Mouse (Mus musculus) regulatory T cell (primary cell): ENCODE measurements around the gene Vgll4.

Experiments
- in situ Hi-C: fragments of 300-600 bp; cut with MboI, MseI; formaldehyde crosslinking; loops from one replicate; pipeline ENCODE4 v1.15.1; 2025; ENCODE audit warnings: high pct_unique_total_duplicates

Gene Vgll4

DNA sequence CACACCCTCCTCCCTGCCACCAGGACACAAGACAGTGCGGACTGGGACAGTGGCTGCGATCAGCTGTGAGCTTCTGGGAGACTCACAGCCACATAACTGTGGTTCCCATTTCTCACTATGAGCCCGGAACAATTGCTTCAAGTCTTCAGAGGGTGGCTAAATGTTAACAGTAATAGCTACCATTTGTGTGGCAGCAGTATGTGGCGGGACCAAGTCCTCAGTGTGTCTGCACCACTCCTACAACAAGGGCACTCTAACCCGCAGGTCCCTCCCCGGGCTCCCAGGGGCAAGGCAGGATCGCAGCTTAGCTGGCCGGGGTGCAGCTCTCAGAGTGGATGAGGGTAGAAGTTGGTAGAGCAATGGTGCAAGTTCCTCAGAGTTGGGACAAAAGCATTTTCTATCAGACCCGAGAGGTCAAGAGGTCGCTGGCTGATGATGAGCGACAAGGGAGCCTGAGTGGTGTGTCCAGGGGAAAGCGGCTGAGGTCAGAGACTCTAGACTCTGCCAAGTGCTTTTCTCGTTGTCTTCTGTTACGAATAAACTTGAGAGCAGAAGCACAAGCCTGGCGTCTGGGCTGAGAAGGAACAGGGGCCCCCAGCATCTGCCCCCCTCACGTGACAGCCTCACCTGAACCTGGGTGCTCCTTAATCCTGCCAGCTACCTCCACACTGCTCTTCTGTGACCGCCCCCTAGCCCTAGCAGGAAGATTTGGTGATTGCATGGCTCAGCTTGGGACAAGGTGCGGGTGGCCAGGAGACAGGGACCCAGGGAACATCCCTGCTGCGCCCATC lies 95.5 kb downstream of the Vgll4 start:
- in situ Hi-C loops = no loop called here

DNA sequence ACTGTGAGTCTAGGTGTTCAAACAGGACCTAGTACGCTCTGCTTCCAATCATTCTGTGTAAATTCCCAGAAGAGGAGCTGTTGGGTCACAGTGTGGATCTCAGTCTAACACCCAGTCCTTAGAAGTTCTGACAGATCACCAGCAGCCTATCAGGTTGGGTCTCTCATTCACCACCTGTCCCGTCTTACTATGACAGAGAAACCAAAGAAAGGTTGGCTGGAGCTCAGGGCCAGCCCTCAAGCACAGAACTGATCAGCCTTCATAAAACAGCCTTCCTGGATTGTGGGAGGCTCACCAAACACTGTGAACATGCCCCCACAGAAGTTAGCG lies 96.0 kb downstream of the Vgll4 start:
- in situ Hi-C loops = no loop called here

- in situ Hi-C loops = no loop called here
Measured at GRCm38 (mm10) chr6:114871010-114871660, 98.7 kb downstream of the Vgll4 start.

DNA sequence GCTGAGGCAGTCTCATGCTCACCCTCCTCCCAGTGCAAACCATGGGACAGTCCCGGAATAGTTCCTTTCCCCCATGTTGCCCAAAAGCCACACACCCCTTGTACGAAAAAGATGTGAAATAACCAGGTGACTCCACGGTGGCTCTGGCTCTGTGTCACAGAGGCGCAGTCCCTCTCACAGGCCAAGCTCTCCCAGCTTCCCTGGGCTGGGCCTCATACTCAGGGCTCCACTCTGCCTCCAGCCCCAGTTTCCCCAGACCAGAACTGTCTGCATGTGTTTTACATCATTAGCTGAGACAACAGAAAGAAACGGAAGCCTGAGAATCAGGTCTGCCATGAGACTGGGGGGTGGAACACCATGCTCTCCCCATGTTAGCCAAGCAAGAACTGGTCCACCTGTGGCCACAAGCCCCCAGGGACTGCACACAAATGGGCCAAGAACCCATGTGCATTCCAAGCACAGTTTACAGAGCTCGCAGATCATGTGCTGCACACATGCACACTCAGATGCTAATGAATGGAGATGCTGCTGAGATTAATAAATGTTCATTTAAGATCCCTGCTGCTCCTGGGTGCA lies 100.2 kb downstream of the Vgll4 start:
- in situ Hi-C loops = no loop called here

GRCm38 (mm10) chr6:114868656-114869055 lies 101.1 kb downstream of the Vgll4 start:
- in situ Hi-C loops = no loop called here

DNA sequence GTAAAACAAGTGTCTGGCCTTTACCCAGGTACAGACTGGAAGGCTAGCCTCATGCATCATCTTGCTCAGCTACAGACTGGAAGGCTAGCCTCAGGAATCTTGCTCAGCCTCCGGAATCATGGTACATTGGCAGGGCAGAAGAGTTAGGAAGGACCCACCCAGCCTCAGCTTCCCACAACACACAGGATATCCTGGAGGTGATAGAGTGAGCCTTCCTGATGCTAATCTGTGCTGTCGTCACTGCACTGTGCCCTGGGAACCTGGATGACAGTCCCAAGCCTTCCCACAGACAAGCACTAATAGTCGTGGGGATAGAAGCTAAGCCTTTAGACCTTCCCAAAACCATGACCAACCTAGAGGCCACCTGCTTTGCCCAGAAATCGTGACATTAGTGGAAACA lies 103.2 kb downstream of the Vgll4 start:
- in situ Hi-C loops = no loop called here

- in situ Hi-C loops = no loop called here
Measured at GRCm38 (mm10) chr6:114866078-114866477, 103.7 kb downstream of the Vgll4 start.

DNA sequence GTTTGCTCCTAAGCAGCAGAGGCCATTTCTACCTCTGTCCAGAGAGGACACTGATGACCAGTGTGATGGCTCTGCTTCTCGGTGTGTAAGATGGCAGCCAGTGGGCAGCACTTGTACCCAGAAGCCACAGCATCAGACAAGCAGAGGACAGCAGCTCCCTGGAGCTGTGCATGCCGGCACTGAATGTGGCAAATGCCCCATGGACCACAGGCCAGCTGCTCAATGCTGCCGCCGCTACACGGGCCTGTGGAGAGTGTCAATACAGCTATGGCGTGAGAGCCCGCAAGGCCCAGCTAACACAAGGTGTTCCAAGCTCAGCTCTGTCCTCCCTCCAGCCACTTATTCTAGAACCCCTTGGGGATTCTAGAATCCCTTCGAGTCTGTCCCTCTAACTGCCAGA lies 105.4 kb downstream of the Vgll4 start:
- in situ Hi-C loops = no loop called here

DNA sequence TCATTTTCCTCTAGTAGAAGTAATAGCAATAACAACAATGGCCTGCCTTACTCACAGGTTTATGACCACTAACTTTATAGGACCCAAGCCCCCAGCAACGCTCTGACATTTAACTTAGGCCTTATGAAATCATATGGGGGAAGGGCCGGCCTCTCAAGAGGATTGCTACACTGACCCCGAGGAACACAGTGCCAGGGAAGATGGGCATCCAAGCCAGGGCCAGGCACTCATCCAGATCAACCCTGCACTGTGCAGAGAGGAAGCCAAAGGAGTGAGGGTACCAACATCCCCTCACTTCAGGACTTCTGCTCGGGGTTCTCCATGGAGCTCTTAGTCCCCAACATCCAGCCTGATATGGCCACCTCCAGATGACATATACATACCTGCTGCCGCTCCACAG lies 106.3 kb downstream of the Vgll4 start:
- in situ Hi-C loops = no loop called here

DNA sequence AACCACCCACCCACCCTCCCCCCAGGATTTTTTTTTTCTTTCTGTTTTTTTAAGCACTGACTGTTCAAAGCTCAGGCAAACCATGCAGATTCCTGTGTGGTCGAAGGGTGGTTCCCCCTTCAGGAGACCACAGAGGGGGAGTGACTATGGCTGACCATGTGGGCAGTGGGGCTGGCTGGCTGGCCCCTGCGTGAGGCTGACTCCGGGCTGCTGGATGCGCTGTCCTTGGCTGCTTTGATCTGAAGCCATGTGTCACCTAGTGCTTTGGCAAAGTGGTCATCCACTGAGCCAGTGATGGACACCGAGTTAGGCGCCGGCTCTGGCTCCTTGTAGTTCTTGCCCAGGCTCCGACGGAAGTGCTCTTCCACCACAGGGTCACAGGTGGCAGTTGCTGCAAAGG lies 107.7 kb downstream of the Vgll4 start:
- in situ Hi-C loops = no loop called here

- in situ Hi-C loops = no loop called here
Measured at GRCm38 (mm10) chr6:114861591-114861990, 108.2 kb downstream of the Vgll4 start.

DNA sequence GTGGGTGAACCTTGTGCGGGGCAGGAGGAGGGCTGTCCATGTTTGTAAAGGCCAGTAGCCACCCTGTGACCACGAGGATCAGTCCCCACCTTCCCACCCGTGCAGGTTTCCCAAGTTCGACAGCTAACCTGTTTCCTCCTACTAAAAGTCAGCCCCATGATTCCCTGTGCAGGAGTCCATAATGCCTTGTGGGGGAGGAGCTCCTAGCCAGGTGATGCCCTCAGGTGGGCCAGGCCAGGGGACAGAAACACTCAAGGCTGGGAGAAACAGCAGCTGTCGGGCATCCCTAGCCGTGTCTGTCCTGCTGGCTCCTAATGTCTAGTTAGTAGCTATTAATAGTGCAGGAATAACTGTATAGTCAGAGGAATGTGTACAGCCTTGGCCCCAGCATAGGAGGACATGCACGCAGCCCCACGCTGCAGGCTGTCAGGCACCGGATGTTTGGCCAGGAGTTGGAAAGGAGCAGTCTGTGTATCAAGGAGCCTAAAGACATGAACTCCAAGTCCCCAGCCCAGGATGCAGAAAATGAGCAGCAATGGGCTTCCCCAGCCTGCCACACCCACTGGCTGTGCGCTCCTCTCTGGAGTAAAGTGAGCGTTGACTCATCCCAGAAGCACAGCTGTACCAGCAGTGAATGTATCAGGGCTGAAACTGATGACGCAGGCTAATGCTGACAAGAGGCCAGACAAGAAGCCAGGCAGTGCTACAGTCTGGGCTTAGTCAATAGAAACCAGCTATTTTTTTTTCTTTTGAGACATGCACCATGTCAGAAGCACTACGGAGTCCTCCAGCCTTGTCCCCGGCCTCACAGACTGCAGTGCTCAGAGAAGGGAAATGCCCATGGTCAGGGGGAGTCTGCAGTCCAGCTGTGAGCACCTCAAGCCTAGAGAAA lies 108.9 kb downstream of the Vgll4 start:
- in situ Hi-C loops = no loop called here

- in situ Hi-C loops = no loop called here
Measured at GRCm38 (mm10) chr6:114858722-114859053, 111.1 kb downstream of the Vgll4 start.

- in situ Hi-C loops = no loop called here
Measured at GRCm38 (mm10) chr6:114857996-114858721, 111.6 kb downstream of the Vgll4 start.

GRCm38 (mm10) chr6:114856501-114856900 lies 113.3 kb downstream of the Vgll4 start:
- in situ Hi-C loops = no loop called here

- in situ Hi-C loops = no loop called here
Measured at GRCm38 (mm10) chr6:114855644-114856043, 114.2 kb downstream of the Vgll4 start.

GRCm38 (mm10) chr6:114854368-114854767 lies 115.4 kb downstream of the Vgll4 start:
- in situ Hi-C loops = no loop called here

DNA sequence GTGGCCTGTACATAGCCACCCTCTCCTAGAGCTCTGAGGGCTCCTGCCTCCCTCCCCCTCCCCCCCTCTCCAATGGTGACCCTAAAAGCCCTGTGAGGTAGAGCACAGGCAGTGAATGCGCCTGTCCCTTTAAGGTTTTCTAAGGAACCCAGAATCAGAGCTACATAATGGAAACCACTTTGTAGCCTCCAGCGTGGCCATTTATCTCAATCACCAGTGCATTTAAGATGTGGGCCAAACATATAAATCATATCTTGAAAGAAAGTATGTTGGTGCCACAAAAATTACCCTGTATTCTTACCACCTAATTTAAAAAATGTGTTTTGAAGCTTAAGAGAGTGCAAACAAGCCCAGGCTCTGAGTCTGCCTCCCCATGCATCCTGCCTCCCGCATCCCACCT lies 117.1 kb downstream of the Vgll4 start:
- in situ Hi-C loops = no loop called here

DNA sequence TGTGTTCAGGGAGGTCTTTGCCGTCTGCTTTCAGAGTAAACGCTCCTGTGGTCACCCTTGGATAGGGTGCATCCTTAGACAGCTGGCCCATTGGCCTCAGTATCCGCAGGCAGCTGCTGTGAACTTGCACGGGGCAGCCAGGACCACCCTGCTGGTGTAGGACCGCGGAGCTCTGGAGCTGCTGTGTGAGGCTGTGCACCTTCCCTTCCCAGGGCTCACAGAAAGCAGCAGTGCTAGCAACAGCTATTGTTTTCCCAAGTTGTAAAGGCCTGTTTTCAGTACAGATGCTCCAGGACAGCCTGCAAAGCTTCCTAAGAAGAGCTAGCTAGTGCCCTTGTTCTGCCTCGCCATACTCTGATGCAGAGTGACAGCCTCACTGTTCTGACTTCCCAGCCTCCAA lies 118.1 kb downstream of the Vgll4 start:
- in situ Hi-C loops = no loop called here

DNA sequence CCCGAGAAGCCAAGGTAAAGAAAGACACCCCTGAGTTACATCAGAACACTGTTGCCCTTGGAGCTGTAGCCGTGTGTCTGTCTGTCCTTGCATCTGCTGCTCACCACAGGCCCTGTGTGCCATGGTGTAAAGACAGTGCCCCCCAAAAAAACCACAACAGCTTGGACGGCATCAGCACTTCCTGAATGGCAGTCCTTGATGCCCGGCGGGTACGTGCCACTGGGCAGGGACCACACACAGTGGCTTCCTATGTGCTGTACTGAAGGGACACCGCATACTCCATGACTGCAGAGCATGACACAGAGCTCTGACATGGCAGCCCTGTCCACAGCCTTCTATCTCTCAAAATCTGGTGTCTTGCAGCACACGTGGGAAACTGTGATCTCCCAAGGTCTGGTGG lies 120.0 kb downstream of the Vgll4 start:
- in situ Hi-C loops = loop anchor here (10.0 kb wide), 1 partner anchor 1485 kb away; the partner anchor contains the start of gene March8

DNA sequence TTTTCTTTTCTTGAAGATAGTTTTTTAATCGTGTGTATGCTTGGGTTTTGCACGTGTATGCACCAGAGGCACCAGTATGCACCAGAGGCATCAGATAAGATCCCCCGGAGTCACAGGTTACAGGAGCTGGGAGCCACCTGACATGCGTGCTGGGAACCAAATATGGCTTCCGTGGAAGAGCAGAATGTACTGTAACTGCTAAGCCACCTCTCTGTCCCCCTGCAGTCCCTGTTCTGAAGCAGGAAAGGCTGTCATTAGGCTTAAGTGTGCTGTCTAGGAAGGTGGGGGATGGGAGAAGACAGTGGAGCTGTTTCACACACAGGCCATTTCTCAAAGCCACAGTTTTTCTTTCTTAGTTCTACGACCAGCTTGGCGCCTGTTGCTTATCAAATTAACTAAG lies 121.0 kb downstream of the Vgll4 start:
- in situ Hi-C loops = loop anchor here (10.0 kb wide), 1 partner anchor 1486 kb away; the partner anchor contains the start of gene March8
